Mouse (Mus musculus) small intestine, adult 2 months (tissue): ENCODE data around the gene Sstr4.

Experiments used
- CTCF ChIP-seq: fragments of 200-500 bp; IDR thresholded peaks from 2 replicates; pipeline ENCODE4 v1.5.1; 2012; ENCODE audit warnings: low read depth, mild to moderate bottlenecking, control low read depth, inconsistent platforms, low read length, moderate library complexity, mixed read lengths; ENCODE audit not compliant: insufficient replicate concordance, insufficient read length; ENCODE audit errors: extremely low read depth
- POLR2A ChIP-seq: fragments of 200-500 bp; IDR thresholded peaks from 2 replicates; pipeline ENCODE4 v1.6.1; 2012; ENCODE audit warnings: low read depth, mild to moderate bottlenecking, control low read depth, inconsistent platforms, low read length, moderate library complexity

DNA sequence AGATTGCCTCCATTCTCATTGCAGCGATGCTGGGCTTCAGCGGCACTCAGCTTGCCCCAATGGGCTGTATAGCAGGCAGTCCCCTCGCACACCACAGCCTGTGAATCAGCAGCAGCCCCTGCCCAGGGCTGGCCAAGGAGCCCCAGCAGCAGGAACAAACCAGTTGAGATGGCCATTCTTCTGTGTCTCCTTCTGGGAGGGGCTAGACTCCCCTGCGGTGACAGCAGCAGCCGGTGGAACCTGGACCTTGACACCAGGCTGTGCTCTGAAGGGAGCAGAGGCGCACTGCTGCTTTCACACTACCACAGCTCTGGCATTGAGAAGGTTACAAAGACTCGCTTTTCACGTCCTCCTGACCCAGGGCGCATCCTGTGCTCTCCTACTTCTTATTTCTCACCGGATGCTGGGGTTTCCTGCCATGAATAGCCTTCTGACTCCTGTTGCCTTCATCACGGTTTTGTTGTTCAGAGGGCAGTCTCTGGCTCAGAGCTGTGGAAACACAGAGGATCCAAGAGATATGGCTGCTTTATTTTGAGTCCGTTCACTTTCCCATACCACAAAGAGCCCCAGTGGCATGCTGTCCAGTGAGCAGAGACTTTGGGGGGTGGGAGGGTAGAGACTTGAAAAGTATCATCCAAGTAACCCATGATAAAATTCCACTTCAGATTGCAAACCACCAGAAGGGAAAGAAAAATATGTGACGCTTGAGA is 48.3 kb downstream of the Sstr4 start, which contains the start of gene Cd93:
- TF ChIP-seq CTCF (no peak), POLR2A (no peak)
